Mouse (Mus musculus) embryonic facial prominence, embryonic 11.5 days (tissue): ENCODE data around the gene Kcnd3. TPM values are rescaled to one million over a fixed set of nuclear protein-coding genes. Genes with fewer than 3 reads are reported as not detected.

Experiments
- ATAC-seq: fragments of 200-750 bp; cut with Nextera tagmentation; replicated peaks from 2 replicates; pipeline ENCODE4 v1.8.0; 2017; ENCODE audit warnings: low read depth; ENCODE audit not compliant: insufficient number of reproducible peaks, low FRiP score, low TSS enrichment
- DNase-seq: peaks from one replicate; pipeline ENCODE4 v3.0.0-alpha.2; 2015; ENCODE audit warnings: low spot score
- H3K27ac ChIP-seq: fragments of 300-500 bp; sonication (generic); replicated peaks from 2 replicates; pipeline ENCODE4 v1.5.1; 2014; ENCODE audit warnings: mild to moderate bottlenecking, low read depth, low read length, control low read depth
- H3K27me3 ChIP-seq: fragments of 300-500 bp; sonication (generic); 2 replicates; pipeline ENCODE4 v1.6.1; 2014; ENCODE audit warnings: mild to moderate bottlenecking, low read length, moderate library complexity, mixed read lengths; ENCODE audit not compliant: control insufficient read depth, insufficient read depth
- H3K36me3 ChIP-seq: fragments of 300-500 bp; sonication (generic); replicated peaks from 2 replicates; pipeline ENCODE4 v1.6.1; 2014; ENCODE audit warnings: low read depth, mild to moderate bottlenecking, low read length, moderate library complexity, mixed read lengths; ENCODE audit not compliant: control insufficient read depth, insufficient read depth
- H3K4me1 ChIP-seq: fragments of 300-500 bp; sonication (generic); 2 replicates; pipeline ENCODE4 v1.6.1; 2014; ENCODE audit warnings: low read length, mixed read lengths; ENCODE audit not compliant: control insufficient read depth, insufficient read depth
- H3K4me2 ChIP-seq: fragments of 300-500 bp; sonication (generic); 2 replicates; pipeline ENCODE4 v1.6.1; 2014; ENCODE audit warnings: low read depth, mild to moderate bottlenecking, control low read depth, low read length, moderate library complexity
- H3K4me3 ChIP-seq: fragments of 300-500 bp; sonication (generic); 2 replicates; pipeline ENCODE4 v1.5.1; 2014; ENCODE audit warnings: low read depth, low read length, control low read depth
- H3K9ac ChIP-seq: fragments of 300-500 bp; sonication (generic); replicated peaks from 2 replicates; pipeline ENCODE4 v1.6.1; 2014; ENCODE audit warnings: mild to moderate bottlenecking, control low read depth, low read length
- H3K9me3 ChIP-seq: fragments of 300-500 bp; sonication (generic); replicated peaks from 2 replicates; pipeline ENCODE4 v1.6.1; 2016; ENCODE audit warnings: mild to moderate bottlenecking, low read length, inconsistent platforms, mixed read lengths; ENCODE audit not compliant: control insufficient read depth
- WGBS: fragments of 180-500 bp; shearing (Covaris S2); extraction: QIAGEN DNeasy Blood & Tissue Kit; methylation state at CpG from one replicate; pipeline ENCODE4 v1.1.7; 2014; 5-methylcytosine and 5-hydroxymethylcytosine counted together
- polyA plus RNA-seq: library from polyadenylated mRNA; unstranded; fragments of >200 nt; fragmentation: Nextera tagmentation; extraction: Ambion mirVana; gene quantifications from 2 replicates; pipeline ENCODE4 v1.2.1, GENCODE M21; 2014

Gene Kcnd3
- polyA plus RNA-seq, 1 experiment from 2014 or later: 0.59 TPM

- 89% methylated on average over 5 of the region's 5 CpGs for WGBS
- Histone ChIP-seq H3K27ac (no peak overlapping the region), H3K9ac (no peak overlapping the region), H3K4me3 (no peak overlapping the region), H3K36me3 (no peaks in the 10 kb centered on the region), H3K4me2 (no peak overlapping the region), H3K27me3 (no peaks in the 10 kb centered on the region), H3K4me1 (no peaks in the 10 kb centered on the region; the same call in 1 of the 2 replicates), H3K9me3 (no peaks in the 10 kb centered on the region)
- ATAC-seq (no peak), DNase-seq (no peak)
Measured at GRCm38 (mm10) chr3:105496935-105497334, 44.8 kb downstream of the Kcnd3 start.

GRCm38 (mm10) chr3:105501071-105501470 lies 48.9 kb downstream of the Kcnd3 start:
- no peak for DNase-seq

GRCm38 (mm10) chr3:105504272-105504671 lies 52.1 kb downstream of the Kcnd3 start:
- WGBS: 87% methylated on average over 3 of the region's 3 CpGs
- no peaks in the 10 kb centered on the region for H3K9me3 ChIP-seq
- no peak overlapping the region for H3K9ac ChIP-seq
- no peak overlapping the region for H3K27ac ChIP-seq
- no peak for DNase-seq
- no peak for ATAC-seq
- H3K36me3 ChIP-seq: no peaks in the 10 kb centered on the region
- H3K4me3 ChIP-seq: no peak overlapping the region
- no peaks in the 10 kb centered on the region for H3K27me3 ChIP-seq
- no peak overlapping the region for H3K4me2 ChIP-seq
- H3K4me1 ChIP-seq: no peaks in the 10 kb centered on the region

More at GRCm38 (mm10) chr3:105501071-105501470, 48.9 kb downstream of the Kcnd3 start:
- no peak for ATAC-seq
- Histone ChIP-seq H3K4me1 (no peaks in the 10 kb centered on the region), H3K36me3 (no peaks in the 10 kb centered on the region), H3K27ac (no peak overlapping the region), H3K9ac (no peak overlapping the region), H3K4me2 (no peak overlapping the region), H3K9me3 (no peaks in the 10 kb centered on the region), H3K4me3 (no peak overlapping the region), H3K27me3 (no peaks in the 10 kb centered on the region)
- WGBS: 77% methylated on average over 1 of the region's 1 CpGs

GRCm38 (mm10) chr3:105505161-105505872 lies 53.2 kb downstream of the Kcnd3 start:
- Histone ChIP-seq H3K36me3 (no peaks in the 10 kb centered on the region), H3K4me2 (no peak overlapping the region), H3K9me3 (no peaks in the 10 kb centered on the region), H3K4me3 (no peak overlapping the region), H3K27ac (no peak overlapping the region), H3K4me1 (no peaks in the 10 kb centered on the region), H3K9ac (no peak overlapping the region), H3K27me3 (no peaks in the 10 kb centered on the region)
- 72% methylated on average over 15 of the region's 15 CpGs for WGBS
- ATAC-seq (no peak), DNase-seq (no peak)

- Histone ChIP-seq H3K4me3 (no peak overlapping the region), H3K4me1 (no peaks in the 10 kb centered on the region), H3K9ac (no peak overlapping the region), H3K27me3 (no peaks in the 10 kb centered on the region), H3K9me3 (no peaks in the 10 kb centered on the region), H3K36me3 (no peaks in the 10 kb centered on the region), H3K27ac (no peak overlapping the region), H3K4me2 (no peak overlapping the region)
- DNase-seq (no peak), ATAC-seq (no peak)
- WGBS: 50% methylated on average over 7 of the region's 7 CpGs
Measured at GRCm38 (mm10) chr3:105505873-105506170, 53.7 kb downstream of the Kcnd3 start.

GRCm38 (mm10) chr3:105506592-105506991 lies 54.5 kb downstream of the Kcnd3 start:
- no peak for ATAC-seq

GRCm38 (mm10) chr3:105509321-105509720 lies 57.2 kb downstream of the Kcnd3 start:
- Histone ChIP-seq H3K4me2 (no peak overlapping the region), H3K9ac (no peak overlapping the region), H3K9me3 (no peaks in the 10 kb centered on the region), H3K4me1 (no peaks in the 10 kb centered on the region), H3K27ac (no peak overlapping the region), H3K4me3 (no peak overlapping the region), H3K27me3 (no peaks in the 10 kb centered on the region), H3K36me3 (no peaks in the 10 kb centered on the region)
- WGBS: 81% methylated on average over 4 of the region's 4 CpGs
- DNase-seq: no peak
- no peak for ATAC-seq

More at GRCm38 (mm10) chr3:105506592-105506991, 54.5 kb downstream of the Kcnd3 start:
- Histone ChIP-seq H3K4me1 (no peaks in the 10 kb centered on the region), H3K9ac (no peak overlapping the region), H3K4me3 (no peak overlapping the region), H3K27me3 (no peaks in the 10 kb centered on the region), H3K9me3 (no peaks in the 10 kb centered on the region), H3K4me2 (no peak overlapping the region), H3K27ac (no peak overlapping the region), H3K36me3 (no peaks in the 10 kb centered on the region)
- DNase-seq: no peak
- 85% methylated on average over 4 of the region's 4 CpGs for WGBS

- Histone ChIP-seq H3K9me3 (no peaks in the 10 kb centered on the region), H3K36me3 (no peaks in the 10 kb centered on the region), H3K27me3 (no peaks in the 10 kb centered on the region), H3K4me2 (no peak overlapping the region), H3K9ac (no peak overlapping the region), H3K27ac (no peak overlapping the region), H3K4me1 (no peaks in the 10 kb centered on the region), H3K4me3 (no peak overlapping the region)
- DNase-seq: no peak
- no peak for ATAC-seq
- 55% methylated on average over 2 of the region's 2 CpGs for WGBS
Measured at GRCm38 (mm10) chr3:105511836-105512235, 59.7 kb downstream of the Kcnd3 start.
